Mouse (Mus musculus): ENCODE data around the gene Scn4b. TPM values are rescaled to one million over a fixed set of nuclear protein-coding genes. Genes with fewer than 3 reads are reported as not detected.

Scn4b gene
- total RNA-seq, 2 experiments from 2014 or later = 2.5 to 2.8 TPM

DNA sequence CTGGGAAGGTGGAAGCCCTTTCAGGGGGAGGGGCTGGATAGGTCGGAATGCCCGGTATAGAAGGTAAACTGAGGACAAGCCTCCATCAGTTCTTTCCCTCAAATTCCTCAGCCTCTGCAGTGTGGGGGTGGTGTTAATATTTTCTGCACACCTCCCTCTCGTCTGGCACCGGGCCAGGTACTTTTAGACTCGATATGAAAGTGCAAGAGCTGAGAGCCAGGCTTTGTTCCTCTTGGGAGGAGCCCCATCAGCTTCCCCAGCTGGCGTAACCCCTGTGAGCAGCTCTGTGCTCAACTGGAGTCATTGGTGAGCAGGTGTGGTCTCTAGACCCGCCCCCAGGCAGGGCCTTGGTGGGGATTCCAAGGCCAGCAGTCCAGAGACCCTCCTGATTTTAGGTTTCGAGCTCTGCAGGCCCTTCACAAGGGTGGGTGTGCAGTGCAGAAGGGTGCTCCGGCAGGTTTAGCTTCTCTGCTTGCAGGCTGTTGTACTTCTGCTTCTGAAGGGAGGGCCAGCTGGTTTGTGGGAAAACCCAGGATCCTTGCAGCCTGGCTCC, 15.9 kb upstream of the Scn4b start:
- intact Hi-C loops (cut with DNase I) = no loop called here
- no peak for DNase-seq (ENCODE audit: low spot score)

GRCm38 (mm10) chr9:45125211-45125610, 13.0 kb upstream of the Scn4b start:
- no peak for DNase-seq (ENCODE audit: low spot score)
- intact Hi-C loops (cut with DNase I) = no loop called here

- DNase-seq (ENCODE audit: low spot score) = no peak
- intact Hi-C loops (cut with DNase I) = no loop called here
Observed at GRCm38 (mm10) chr9:45126941-45127340, 11.3 kb upstream of the Scn4b start.

DNA sequence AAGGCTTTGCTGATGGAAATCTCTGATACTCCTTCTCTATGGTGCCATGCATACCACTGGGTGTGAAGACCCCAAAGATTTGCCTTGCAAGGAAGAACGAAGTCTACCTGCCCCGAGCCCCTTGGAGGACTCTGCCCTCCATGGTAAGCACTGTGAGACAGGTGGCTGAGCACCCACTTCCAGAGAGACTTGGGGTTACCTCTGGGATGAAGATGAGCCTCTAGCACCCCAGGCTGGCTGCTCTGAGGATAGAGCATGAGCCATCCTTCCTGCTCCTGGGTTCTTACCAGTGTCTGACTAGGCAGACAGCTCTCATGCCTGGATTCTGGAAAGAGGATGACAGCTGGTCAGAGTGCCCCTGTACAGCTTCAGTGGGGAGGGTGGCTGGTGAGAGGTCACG, 8.1 kb upstream of the Scn4b start:
- DNase-seq (ENCODE audit: low spot score) = no peak
- intact Hi-C loops (cut with DNase I) = no loop called here

- DNase-seq (ENCODE audit: low spot score) = no peak
- intact Hi-C loops (cut with DNase I) = no loop called here
Observed at GRCm38 (mm10) chr9:45133484-45134310, 4.5 kb upstream of the Scn4b start.

GRCm38 (mm10) chr9:45136442-45137169, 1.6 kb upstream of the Scn4b start:
- no peak for DNase-seq (ENCODE audit: low spot score)
- intact Hi-C loops (cut with DNase I) = no loop called here

DNA sequence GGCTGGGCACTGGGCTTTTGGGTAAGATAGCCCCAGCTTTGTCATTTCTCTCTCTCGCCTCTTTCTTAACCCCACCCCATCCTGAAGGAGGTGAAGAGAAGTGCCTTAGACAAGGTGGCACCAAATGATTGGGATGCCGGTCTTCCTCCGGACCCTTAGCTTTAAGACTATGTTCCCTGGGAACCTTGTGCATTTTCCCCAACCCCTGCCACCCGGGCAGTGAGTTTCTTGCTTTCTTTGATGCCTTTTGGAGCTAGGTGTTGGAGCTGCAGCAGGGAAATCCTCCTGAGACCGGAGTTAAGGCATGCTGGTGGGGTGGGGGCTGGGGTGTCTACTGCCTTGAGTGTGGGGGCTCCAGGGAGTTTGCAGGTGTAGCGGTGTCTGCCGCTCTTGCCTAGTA, 887 bp downstream of the Scn4b start:
- intact Hi-C loops (cut with DNase I) = no loop called here
- DNase-seq (ENCODE audit: low spot score) = no peak

- intact Hi-C loops (cut with DNase I) = loop anchor here (10.0 kb wide), 1 partner anchor 244 kb away; no protein-coding TSS in a partner anchor
- no peak for DNase-seq (ENCODE audit: low spot score)
Observed at GRCm38 (mm10) chr9:45140945-45141344, 2.8 kb downstream of the Scn4b start.

DNA sequence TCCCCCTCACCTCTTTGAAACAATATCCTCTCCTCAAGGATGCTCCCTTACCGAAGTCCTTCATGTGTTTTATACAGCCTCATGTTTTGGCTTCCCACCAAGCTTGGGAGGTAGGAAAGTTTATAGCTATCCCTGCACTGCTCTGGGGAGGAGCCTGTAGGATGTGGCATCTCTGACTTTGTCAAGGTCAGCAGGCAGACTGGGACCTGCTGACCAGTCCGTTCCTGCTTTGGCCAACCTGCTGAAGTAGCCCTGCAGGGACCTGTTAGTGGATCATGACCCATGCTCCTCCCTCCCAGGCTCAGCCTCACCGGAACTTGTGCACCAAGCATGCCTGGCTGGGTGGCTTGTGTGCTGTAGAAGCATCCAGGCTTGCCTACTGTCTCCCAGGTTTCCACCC, 4.5 kb downstream of the Scn4b start:
- no peak for DNase-seq (ENCODE audit: low spot score)
- intact Hi-C loops (cut with DNase I) = loop anchor here (10.0 kb wide), 1 partner anchor 242 kb away; no protein-coding TSS in a partner anchor

- no peak for DNase-seq (ENCODE audit: low spot score)
- intact Hi-C loops (cut with DNase I) = loop anchor here (1.0 to 10.0 kb wide), 4 partner anchors 24 to 239 kb away; no protein-coding TSS in a partner anchor
Observed at GRCm38 (mm10) chr9:45145533-45146266, 7.5 kb downstream of the Scn4b start.

GRCm38 (mm10) chr9:45146267-45146597, 8.0 kb downstream of the Scn4b start:
- intact Hi-C loops (cut with DNase I) = loop anchor here (1.0 to 10.0 kb wide), 4 partner anchors 25 to 239 kb away; no protein-coding TSS in a partner anchor
- DNase-seq (ENCODE audit: low spot score) = no peak

GRCm38 (mm10) chr9:45150933-45151332, 12.7 kb downstream of the Scn4b start:
- DNase-seq (ENCODE audit: low spot score) = no peak
- intact Hi-C loops (cut with DNase I) = loop anchor here (5.0 kb wide), 1 partner anchor 39 kb away; no protein-coding TSS in a partner anchor

GRCm38 (mm10) chr9:45153361-45153760, 15.2 kb downstream of the Scn4b start:
- intact Hi-C loops (cut with DNase I) = loop anchor here (5.0 kb wide), 1 partner anchor 41 kb away; no protein-coding TSS in a partner anchor
- DNase-seq (ENCODE audit: low spot score) = no peak

- intact Hi-C loops (cut with DNase I) = no loop called here
Observed at GRCm38 (mm10) chr9:45167903-45168302, 29.7 kb downstream of the Scn4b start.

DNA sequence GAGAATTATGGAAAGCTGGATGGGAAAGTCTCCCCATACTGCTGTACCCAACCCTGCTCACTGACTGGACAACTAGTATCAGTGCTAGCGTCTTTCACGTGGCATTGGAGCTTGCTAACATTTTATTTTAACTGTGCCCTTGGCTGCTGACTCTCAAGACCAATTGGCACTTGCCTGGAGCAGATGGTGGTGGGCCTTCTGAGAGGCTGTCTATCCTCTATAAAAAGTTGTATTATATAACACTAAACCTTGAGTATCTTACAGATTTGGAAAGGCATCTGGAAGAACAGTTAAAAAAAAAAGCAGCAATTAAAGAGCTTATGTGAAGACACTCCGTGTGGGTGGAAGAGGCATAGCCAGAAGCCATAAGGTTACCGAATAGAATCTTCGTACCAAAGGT, 32.0 kb downstream of the Scn4b start:
- intact Hi-C loops (cut with DNase I) = no loop called here
- DNase-seq (ENCODE audit: low spot score) = no peak

More at GRCm38 (mm10) chr9:45167903-45168302, 29.7 kb downstream of the Scn4b start:
- DNase-seq (ENCODE audit: low spot score) = no peak

GRCm38 (mm10) chr9:45171073-45171610, 32.9 kb downstream of the Scn4b start:
- intact Hi-C loops (cut with DNase I) = no loop called here
- DNase-seq (ENCODE audit: low spot score) = no peak

DNA sequence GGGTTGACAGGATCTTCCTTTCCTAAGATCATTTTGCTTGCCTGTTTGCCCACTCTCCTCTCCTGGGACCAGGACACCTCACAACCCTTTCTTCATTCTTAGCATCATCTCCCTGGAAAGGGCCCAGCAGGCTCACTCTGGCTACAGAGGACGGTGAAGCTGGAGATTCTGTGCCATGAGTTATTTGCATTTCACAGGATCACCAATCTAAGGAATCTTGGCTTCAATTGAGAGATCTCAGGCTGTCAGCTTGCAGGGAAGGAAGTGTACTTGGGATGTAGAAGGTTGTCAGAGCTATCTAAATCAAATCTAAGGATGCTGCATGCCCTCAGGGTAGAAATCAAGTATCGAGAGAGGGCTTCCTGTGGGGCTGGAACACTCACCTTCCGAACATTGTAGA, 35.3 kb downstream of the Scn4b start:
- DNase-seq (ENCODE audit: low spot score) = no peak
- intact Hi-C loops (cut with DNase I) = no loop called here

DNA sequence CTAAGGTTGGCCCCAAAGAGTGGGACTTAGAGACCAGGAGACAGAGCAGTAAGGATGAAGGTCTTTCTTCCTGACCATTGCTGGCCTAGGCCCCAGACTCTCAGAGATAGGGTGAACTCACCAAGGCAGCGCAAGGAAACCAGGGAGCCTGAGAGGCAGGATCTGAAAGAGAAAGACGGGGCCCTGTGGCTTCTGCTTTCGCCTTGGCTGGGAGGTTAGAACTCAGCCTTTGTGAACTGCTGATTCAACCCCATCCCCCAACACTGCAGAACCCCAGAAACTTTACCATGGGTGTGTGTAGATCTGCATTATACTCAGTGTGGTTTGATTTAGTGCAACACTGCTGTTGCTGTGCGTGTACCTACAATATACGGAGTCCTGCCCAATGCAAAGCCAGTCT, 41.1 kb downstream of the Scn4b start:
- DNase-seq (ENCODE audit: low spot score) = no peak
- intact Hi-C loops (cut with DNase I) = no loop called here

DNA sequence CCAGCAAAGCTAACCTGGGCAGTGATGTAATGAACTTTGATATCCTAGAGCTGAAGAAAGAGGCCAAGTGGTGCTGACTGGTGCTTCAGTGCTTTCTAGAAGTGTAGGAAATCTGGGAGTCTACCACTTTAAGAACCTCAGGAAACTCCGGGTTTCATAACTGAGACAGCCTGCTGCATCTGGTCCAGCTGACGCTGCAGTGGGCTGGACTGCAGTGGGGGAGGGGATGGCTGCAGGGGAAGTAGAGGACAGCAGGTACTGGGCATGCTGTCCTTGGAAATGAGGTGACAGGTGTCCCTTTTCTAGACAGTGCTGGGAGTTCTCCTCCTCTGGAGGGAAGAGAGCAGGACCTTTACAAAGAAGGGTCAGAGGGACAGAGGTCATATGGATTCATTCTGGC, 43.6 kb downstream of the Scn4b start, which contains the start of gene BC049352:
TSS of gene BC049352 (plus strand) at position 238 of the 400 bp plus-strand sequence.
- intact Hi-C loops (cut with DNase I) = no loop called here
- DNase-seq (ENCODE audit: low spot score) = no peak

DNA sequence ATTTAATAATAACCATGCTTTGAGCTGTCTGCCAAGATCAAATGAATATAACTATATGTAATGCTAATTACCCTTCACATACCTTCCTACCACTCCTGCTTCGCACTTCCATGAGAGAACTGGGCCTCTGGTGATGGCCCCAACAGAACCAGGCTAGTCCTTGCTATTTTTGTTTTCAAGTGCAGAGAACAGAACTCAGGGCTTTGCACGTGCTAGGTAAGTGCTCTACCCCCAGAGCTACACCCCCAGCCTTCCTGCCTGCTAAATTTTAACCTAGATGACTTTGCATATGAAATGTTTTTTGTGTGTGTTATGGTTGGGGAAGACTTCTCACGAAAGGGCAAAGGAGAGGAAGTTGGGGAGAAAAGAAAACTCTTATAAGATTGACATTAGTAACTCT, 44.3 kb downstream of the Scn4b start:
- intact Hi-C loops (cut with DNase I) = no loop called here
- no peak for DNase-seq (ENCODE audit: low spot score)

Data from heart, postnatal 25 days (tissue).